Mouse (Mus musculus) hindbrain, embryonic 10.5 days (tissue): ENCODE data around the gene Nagpa. TPM values are rescaled to one million over a fixed set of nuclear protein-coding genes. Genes with fewer than 3 reads are reported as not detected.
A peak's percentile ranks its signal among the peaks of the same experiment; 100 is the strongest.
"Not testable (repeated sequence)": the region's sequence is repeated elsewhere in the genome, so short reads cannot be mapped to it uniquely, and the experiment has no call there.

Experiments
- DNase-seq: peaks from one replicate; pipeline ENCODE4 v3.0.0-alpha.2; 2017; ENCODE audit warnings: low spot score
- H3K27ac ChIP-seq: fragments of 300-500 bp; sonication (generic); 2 replicates; pipeline ENCODE4 v1.5.1; 2016; ENCODE audit warnings: mild to moderate bottlenecking, moderate library complexity
- H3K27me3 ChIP-seq: fragments of 300-500 bp; sonication (generic); 2 replicates; pipeline ENCODE4 v1.6.1; 2016; ENCODE audit warnings: mild to moderate bottlenecking; ENCODE audit not compliant: poor library complexity, insufficient read depth, severe bottlenecking
- H3K36me3 ChIP-seq: fragments of 300-500 bp; sonication (generic); 2 replicates; pipeline ENCODE4 v1.6.1; 2016; ENCODE audit warnings: mild to moderate bottlenecking, moderate library complexity
- H3K4me1 ChIP-seq: fragments of 300-500 bp; sonication (generic); replicated peaks from 2 replicates; pipeline ENCODE4 v1.6.1; 2016; ENCODE audit warnings: mild to moderate bottlenecking
- H3K4me3 ChIP-seq: fragments of 300-500 bp; sonication (generic); 2 replicates; pipeline ENCODE4 v1.5.1; 2016; ENCODE audit warnings: mild to moderate bottlenecking, moderate library complexity
- H3K9me3 ChIP-seq: fragments of 300-500 bp; sonication (generic); 2 replicates; pipeline ENCODE4 v1.6.1; 2016; ENCODE audit warnings: mild to moderate bottlenecking, moderate library complexity
- WGBS: fragments of 180-500 bp; shearing (Covaris S2); methylation state at CpG from one replicate; pipeline ENCODE4 v1.1.7; 2016; 5-methylcytosine and 5-hydroxymethylcytosine counted together
- polyA plus RNA-seq: library from polyadenylated mRNA; unstranded; fragments of >200 nt; fragmentation: Nextera tagmentation; extraction: Ambion mirVana; gene quantifications from 2 replicates; pipeline ENCODE4 v1.2.1, GENCODE M21; 2016

Gene Nagpa
- polyA plus RNA-seq = 14.4 and 15.3 TPM in 2 replicates

- peaks cover 9% of the 10 kb centered on the region for H3K36me3 ChIP-seq
- peak within 1 kb of the TSS; percentile 92 for H3K4me3 ChIP-seq
- 4% methylated on average over 40 of the region's 40 CpGs for WGBS
- H3K27me3 ChIP-seq = peaks cover 4% of the 10 kb centered on the region
- DNase-seq = peak; percentile 87
- peaks cover 10% of the 10 kb centered on the region for H3K4me1 ChIP-seq
- peak within 1 kb of the TSS; percentile 80 for H3K27ac ChIP-seq
- no peaks in the 10 kb centered on the region for H3K9me3 ChIP-seq
These were observed at the start of gene Nagpa for GRCm38 (mm10) chr16:5203668-5204433. Gene Nagpa, minus strand, starts transcription at chr16:5204012.

DNA sequence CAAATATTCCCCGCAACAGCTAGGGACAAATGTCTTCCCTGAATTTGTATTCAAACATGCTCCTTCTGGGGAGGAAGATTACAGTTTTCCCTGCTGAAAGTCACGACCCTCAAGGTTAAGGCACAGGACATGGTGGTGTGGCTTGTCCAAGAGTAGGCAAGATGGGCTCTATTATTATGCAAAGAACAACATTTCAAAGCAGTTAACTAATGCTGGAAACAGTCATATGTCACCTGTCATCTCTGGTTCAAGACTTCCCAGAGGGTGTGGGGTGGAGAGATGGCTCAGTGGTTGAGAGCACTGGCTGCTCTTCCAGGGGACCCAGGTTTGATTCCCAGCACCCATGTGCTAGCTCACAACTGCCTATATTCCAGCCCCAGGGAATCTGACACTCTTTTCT lies 48.4 kb upstream of the Nagpa start:
- Histone ChIP-seq H3K9me3 (no peaks in the 10 kb centered on the region), H3K4me1 (peaks cover 24% of the 10 kb centered on the region), H3K27ac (no peak overlapping the region), H3K27me3 (no peaks in the 10 kb centered on the region), H3K4me3 (no peak overlapping the region), H3K36me3 (peaks cover 40% of the 10 kb centered on the region)
- WGBS = 89% methylated on average over 2 of the region's 2 CpGs
- DNase-seq = no peak

GRCm38 (mm10) chr16:5250891-5251290 lies 47.1 kb upstream of the Nagpa start:
- peaks cover 51% of the 10 kb centered on the region for H3K36me3 ChIP-seq
- 94% methylated on average over 3 of the region's 3 CpGs for WGBS
- peaks cover 19% of the 10 kb centered on the region for H3K4me1 ChIP-seq
- DNase-seq = no peak
- H3K27me3 ChIP-seq = no peaks in the 10 kb centered on the region
- H3K9me3 ChIP-seq = no peaks in the 10 kb centered on the region
- no peak overlapping the region for H3K27ac ChIP-seq
- no peak overlapping the region for H3K4me3 ChIP-seq

GRCm38 (mm10) chr16:5244411-5244810 lies 40.6 kb upstream of the Nagpa start:
- peak; percentile 62 for DNase-seq
- H3K9me3 ChIP-seq = no peaks in the 10 kb centered on the region
- WGBS = 38% methylated on average over 7 of the region's 7 CpGs
- no peaks in the 10 kb centered on the region for H3K27me3 ChIP-seq
- no peaks in the 10 kb centered on the region for H3K4me1 ChIP-seq
- H3K4me3 ChIP-seq = no peak overlapping the region
- H3K27ac ChIP-seq = no peak overlapping the region
- peaks cover 94% of the 10 kb centered on the region for H3K36me3 ChIP-seq

GRCm38 (mm10) chr16:5242882-5243281 lies 39.1 kb upstream of the Nagpa start:
- peaks cover 89% of the 10 kb centered on the region for H3K36me3 ChIP-seq
- DNase-seq = no peak
- WGBS = 91% methylated on average over 6 of the region's 6 CpGs

GRCm38 (mm10) chr16:5242355-5242754 lies 38.5 kb upstream of the Nagpa start:
- no peaks in the 10 kb centered on the region for H3K4me1 ChIP-seq
- no peak overlapping the region for H3K4me3 ChIP-seq
- H3K36me3 ChIP-seq = peaks cover 83% of the 10 kb centered on the region
- H3K27ac ChIP-seq = no peak overlapping the region
- H3K27me3 ChIP-seq = no peaks in the 10 kb centered on the region
- 95% methylated on average over 4 of the region's 4 CpGs for WGBS
- DNase-seq = no peak
- no peaks in the 10 kb centered on the region for H3K9me3 ChIP-seq

More at GRCm38 (mm10) chr16:5242882-5243281, 39.1 kb upstream of the Nagpa start:
- H3K4me1 ChIP-seq = no peaks in the 10 kb centered on the region
- H3K9me3 ChIP-seq = no peaks in the 10 kb centered on the region
- no peak overlapping the region for H3K27ac ChIP-seq
- H3K27me3 ChIP-seq = no peaks in the 10 kb centered on the region
- H3K4me3 ChIP-seq = no peak overlapping the region

DNA sequence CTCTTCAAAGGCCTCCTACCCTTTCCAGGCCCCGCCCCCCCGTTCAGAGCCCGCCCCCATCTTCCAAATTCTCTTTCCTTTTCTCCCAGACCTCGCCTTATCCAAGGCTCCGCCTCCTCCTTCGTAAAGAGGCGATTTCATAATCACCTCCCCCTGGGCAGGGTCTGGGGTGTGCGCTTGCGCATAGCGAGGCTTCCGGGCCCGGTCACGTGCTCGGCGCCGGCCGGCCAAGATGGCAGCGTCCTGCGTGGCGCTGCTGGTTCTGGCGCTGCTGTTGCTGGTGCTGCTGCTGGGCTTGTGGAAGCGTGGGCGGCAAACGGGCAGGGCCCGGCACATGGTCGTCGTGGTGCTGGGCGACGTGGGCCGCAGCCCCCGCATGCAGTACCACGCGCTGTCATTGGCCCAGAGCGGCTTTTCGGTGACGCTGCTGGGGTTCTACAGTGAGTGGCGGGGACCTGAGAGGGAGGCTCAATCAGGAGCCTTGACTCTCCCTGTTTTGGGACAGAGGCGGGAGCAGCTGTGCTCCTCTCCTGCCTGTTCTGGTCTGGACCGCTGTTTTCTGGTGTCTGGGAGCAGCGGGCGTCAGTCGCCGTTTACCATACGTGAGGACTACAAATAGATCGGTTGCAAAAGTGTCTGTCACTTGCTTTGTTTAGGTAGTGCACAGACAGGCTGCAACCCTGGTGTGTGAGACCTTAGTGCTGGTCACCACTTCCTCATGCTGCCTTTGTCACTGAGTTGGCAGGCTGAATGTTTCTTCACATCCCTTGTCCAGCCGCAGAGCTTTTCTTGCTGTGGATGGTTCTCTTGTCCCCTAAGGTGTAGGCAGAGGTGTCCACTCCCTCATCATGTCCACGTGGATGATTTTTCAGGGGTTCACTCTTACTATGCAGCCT lies 29.9 kb upstream of the Nagpa start, which contains the start of gene Alg1:
Gene Alg1, plus strand, starts transcription at position 204 of the 896 bp plus-strand sequence.
- Histone ChIP-seq H3K9me3 (no peaks in the 10 kb centered on the region), H3K4me3 (peak within 1 kb of the TSS; percentile 92), H3K27me3 (no peaks in the 10 kb centered on the region), H3K4me1 (peaks cover 16% of the 10 kb centered on the region), H3K36me3 (peaks cover 11% of the 10 kb centered on the region; the same call in 1 of the 2 replicates), H3K27ac (peak within 1 kb of the TSS; percentile 86)
- DNase-seq = peak; percentile 93
- 2% methylated on average over 47 of the region's 47 CpGs for WGBS

GRCm38 (mm10) chr16:5232982-5233381 lies 29.2 kb upstream of the Nagpa start:
- Histone ChIP-seq H3K27ac (peak overlapping the region; percentile 86; the same call in 1 of the 2 replicates), H3K4me3 (peak overlapping the region; percentile 92), H3K27me3 (no peaks in the 10 kb centered on the region), H3K4me1 (peaks cover 16% of the 10 kb centered on the region), H3K9me3 (no peaks in the 10 kb centered on the region), H3K36me3 (peaks cover 7% of the 10 kb centered on the region; the same call in 1 of the 2 replicates)
- WGBS = 72% methylated on average over 4 of the region's 4 CpGs
- DNase-seq = no peak

DNA sequence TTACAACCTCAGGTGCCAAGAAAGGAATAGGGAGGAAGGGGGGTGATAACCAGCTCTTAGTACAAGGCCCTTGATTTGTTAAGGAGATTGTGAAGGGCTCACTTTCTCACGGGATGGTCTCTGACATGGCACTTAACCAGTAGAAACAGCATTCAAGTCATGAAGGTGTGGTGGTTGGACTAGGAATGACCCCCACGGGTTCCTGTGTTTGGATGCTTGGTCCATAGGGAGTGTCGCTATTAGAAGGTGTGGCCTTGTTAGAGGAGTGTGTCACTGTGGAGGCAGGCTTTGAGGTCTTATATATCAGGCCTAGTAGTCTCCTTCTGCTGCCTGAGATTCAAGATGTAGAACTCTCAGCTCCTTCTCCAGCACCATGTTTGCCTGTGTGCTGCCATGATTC lies 24.3 kb upstream of the Nagpa start:
- H3K9me3 ChIP-seq, H3K27ac ChIP-seq, H3K4me3 ChIP-seq, H3K36me3 ChIP-seq, H3K27me3 ChIP-seq, DNase-seq, H3K4me1 ChIP-seq: not testable (repeated sequence)
- WGBS = 83% methylated on average over 3 of the region's 3 CpGs

- 84% methylated on average over 19 of the region's 19 CpGs for WGBS
- H3K9me3 ChIP-seq, H3K36me3 ChIP-seq, H3K27ac ChIP-seq, H3K4me1 ChIP-seq, H3K27me3 ChIP-seq, DNase-seq, H3K4me3 ChIP-seq: not testable (repeated sequence)
These were observed 23.7 kb upstream of the Nagpa start for GRCm38 (mm10) chr16:5227501-5227900.

DNA sequence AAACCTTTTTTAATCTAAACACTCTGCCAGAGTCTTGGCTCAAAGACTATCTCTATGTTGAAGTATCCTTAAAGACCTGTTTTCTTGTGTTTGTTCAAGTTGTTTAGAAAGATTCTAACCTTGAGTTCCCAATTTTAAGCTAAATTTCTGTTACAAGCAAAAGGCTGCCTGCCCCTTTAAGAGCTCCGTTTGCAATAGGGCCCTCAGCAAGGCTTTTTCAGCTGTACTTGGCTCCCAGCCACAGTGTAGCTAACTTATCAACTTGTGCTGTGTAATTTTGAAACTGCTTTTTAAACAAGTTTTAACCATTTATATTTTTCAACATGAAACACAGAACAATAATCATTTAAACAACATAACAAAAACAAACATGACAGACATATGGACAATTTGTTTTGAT lies 22.7 kb upstream of the Nagpa start:
- DNase-seq, H3K4me1 ChIP-seq, H3K9me3 ChIP-seq, H3K4me3 ChIP-seq, H3K27me3 ChIP-seq, H3K36me3 ChIP-seq, H3K27ac ChIP-seq: not testable (repeated sequence)
- 29% methylated on average over 1 of the region's 1 CpGs for WGBS

DNA sequence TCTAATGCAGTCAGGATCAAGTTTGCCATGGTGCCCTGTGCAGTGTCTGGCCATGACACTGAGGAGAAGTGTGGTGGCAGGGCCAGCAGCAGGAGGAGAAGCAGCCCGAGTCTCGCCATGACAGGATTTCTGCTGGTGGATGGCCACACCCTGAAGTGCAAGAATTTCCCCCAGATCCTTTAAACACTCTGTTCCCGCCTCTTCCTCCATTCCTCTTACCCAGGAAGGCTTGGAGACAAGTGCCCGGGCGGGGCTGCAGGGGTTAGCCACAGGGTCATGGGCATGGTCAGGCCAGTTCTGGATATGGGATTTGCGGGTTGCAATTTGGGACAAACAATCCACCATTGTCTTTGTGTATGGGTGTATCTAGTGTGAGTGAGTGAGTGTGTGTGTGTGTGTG lies 18.3 kb upstream of the Nagpa start, which contains the start of gene AU021092:
Gene AU021092, minus strand, starts transcription at position 160 of the 400 bp plus-strand sequence.
- H3K9me3 ChIP-seq = no peaks in the 10 kb centered on the region
- H3K4me1 ChIP-seq = no peaks in the 10 kb centered on the region
- H3K27ac ChIP-seq = no peak within 1 kb of the TSS
- H3K27me3 ChIP-seq = no peaks in the 10 kb centered on the region
- H3K36me3 ChIP-seq = no peaks in the 10 kb centered on the region
- 73% methylated on average over 6 of the region's 6 CpGs for WGBS
- DNase-seq = no peak
- H3K4me3 ChIP-seq = no peak within 1 kb of the TSS

DNA sequence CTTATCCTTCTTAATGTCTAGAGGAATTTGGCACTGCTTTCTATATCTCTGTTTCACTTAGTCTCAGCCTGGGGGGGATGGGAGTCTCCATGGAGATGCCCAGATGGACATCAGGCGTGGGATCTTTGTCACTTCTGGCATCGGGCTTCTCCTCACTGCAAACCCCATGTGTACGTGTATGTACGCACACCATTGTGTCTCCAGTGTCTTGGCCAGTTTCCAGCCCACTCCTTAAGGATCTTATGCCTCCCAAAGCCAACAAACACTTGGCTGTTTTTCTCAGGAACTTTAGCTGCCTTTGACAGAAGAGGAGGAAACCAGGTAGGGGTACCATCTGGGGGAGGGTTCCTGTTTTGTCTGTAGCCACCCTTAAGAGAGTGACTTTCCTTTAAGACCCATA lies 17.6 kb upstream of the Nagpa start:
- WGBS = 74% methylated on average over 4 of the region's 4 CpGs

More for the DNA sequence above, 17.6 kb upstream of the Nagpa start:
- Histone ChIP-seq H3K27ac (no peak overlapping the region), H3K36me3 (no peaks in the 10 kb centered on the region), H3K27me3 (0 out of 2 replicates have a peak, but pooled peaks cover 2% of the 10 kb centered on the region), H3K4me3 (no peak overlapping the region), H3K9me3 (no peaks in the 10 kb centered on the region), H3K4me1 (no peaks in the 10 kb centered on the region)
- DNase-seq = no peak
